Mouse (Mus musculus): ENCODE data around the gene Hdac9.

Gene Hdac9

DNA sequence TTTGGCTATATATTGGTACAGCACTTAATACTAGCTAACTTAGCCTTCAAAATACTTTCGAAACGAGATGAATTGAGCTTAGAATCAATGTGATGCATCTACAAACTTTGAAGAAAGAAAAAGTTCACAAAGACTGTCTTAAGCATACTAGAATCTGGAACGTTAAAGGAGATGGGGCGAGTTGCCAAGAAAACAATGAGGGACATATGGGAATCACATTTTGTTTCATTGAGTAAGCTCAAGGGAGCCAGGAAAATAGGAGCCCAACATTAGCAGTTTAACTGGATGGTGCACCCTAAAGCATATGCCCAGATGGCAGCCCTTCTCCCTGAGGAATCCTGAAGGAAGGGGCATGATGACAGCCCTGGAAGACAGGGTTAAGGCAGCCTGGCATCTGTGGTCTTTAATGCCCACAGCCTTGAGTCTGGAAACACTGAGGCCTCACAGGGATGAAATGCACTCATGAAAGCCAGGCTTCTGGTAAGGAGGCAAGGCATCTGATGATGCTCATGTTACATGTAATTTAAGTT, 685.2 kb downstream of the Hdac9 start:
- DNase-seq (ENCODE audit: low read depth, low spot score), result no peak

GRCm38 (mm10) chr12:34224505-34224904, 692.4 kb downstream of the Hdac9 start:
- no peak for DNase-seq (ENCODE audit: low read depth, low spot score)

GRCm38 (mm10) chr12:34221014-34221413, 695.9 kb downstream of the Hdac9 start:
- DNase-seq (ENCODE audit: low read depth, low spot score), result no peak

DNA sequence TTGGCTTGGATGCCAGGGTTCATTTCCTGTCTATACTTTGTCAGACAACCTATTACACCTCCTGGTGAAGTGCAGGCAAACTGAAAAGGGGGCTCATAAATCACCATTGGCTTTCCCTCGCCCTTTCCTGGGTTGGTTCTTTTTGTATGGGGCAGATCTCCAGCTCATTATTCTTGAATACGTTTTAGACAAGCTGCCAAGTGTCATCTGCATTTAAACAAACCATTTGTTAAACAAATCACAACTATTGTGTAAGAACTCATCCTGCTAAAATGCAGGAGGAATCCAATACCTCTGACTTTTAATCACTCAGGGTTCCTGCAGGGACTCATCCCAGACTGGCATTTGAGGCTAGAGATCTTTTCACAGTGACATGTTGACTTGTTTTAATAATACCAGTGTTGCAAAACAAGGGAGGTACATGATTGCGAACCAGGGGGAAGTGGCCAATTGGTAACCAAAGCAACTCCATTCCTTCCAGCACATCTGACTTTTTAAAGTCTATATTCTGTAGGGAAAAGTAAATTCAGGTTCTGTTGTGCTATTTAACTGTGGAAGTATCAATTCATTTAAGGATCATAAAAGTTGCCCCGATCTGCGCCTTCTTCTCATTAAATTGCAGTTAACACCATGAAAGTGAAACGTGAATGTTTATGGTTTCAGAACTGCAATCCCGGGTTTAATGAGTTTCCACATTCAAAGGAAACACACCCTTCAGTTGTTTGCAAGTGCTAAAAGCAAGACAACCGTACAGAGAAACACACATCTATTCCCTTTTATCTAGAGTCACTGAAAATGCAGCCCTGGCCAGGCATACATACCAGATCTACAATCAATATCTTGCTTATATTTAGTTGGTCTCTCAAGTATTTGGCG, 696.6 kb downstream of the Hdac9 start:
- no peak for DNase-seq (ENCODE audit: low read depth, low spot score)

- no peak for DNase-seq (ENCODE audit: low read depth, low spot score)
Measured at GRCm38 (mm10) chr12:34218561-34218960, 698.3 kb downstream of the Hdac9 start.

GRCm38 (mm10) chr12:34215023-34216020, 701.6 kb downstream of the Hdac9 start:
- DNase-seq (ENCODE audit: low read depth, low spot score), result no peak

- no peak for DNase-seq (ENCODE audit: low read depth, low spot score)
Measured at GRCm38 (mm10) chr12:34212162-34212561, 704.7 kb downstream of the Hdac9 start.

DNA sequence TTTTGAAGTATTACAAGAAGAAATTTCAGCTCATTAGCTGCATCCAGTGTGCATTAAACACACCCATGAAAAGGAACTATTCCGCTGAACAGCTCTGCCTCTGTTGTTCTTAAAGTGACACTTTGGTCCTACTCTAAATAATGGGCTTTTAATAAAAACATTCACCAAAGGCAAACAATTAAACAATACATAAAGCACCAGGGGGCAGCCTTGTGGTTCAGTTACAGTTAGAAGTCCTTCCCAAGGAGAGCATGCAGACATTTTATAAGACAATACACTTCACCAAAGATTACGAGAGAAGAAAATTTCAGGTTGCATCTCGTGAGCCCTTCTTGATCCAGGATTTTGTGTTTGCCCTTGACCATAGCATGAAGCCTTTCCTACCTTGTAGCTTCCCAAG, 715.4 kb downstream of the Hdac9 start:
- DNase-seq (ENCODE audit: low read depth, low spot score), result no peak

GRCm38 (mm10) chr12:34200030-34200446, 716.9 kb downstream of the Hdac9 start:
- no peak for DNase-seq (ENCODE audit: low read depth, low spot score)

DNA sequence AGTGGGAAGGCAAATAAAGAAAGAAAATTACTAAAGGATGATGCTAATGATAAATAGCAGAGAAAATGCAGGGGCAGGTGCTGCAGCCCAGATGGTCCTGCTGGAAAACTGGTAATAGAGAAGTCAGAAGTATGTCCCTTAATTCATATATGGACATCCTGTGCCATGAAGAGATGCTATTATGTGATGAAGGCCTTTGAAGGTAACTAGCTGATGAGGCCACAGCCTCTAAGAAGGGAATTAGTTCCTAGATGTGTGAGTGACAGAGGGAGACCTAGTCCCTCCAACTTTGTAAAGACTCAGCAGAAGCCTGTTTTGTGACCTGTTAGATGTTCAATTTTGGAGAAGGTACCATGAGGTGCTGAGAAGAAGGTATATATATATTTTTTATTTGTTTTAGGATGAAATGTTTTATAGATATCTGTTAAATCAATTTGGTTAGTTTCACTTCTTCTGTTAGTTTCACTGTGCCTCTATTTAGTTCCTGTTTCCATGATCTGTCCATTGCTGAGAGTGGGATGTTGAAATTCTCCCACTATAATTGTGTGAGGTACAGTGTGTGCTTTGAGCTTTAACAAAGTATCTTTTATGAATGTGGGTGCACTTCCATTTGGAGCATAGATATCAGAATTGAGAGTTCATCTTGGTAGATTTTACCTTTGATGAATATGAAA, 721.6 kb downstream of the Hdac9 start:
- DNase-seq (ENCODE audit: low read depth, low spot score), result no peak

GRCm38 (mm10) chr12:34194116-34194515, 722.8 kb downstream of the Hdac9 start:
- no peak for DNase-seq (ENCODE audit: low read depth, low spot score)

DNA sequence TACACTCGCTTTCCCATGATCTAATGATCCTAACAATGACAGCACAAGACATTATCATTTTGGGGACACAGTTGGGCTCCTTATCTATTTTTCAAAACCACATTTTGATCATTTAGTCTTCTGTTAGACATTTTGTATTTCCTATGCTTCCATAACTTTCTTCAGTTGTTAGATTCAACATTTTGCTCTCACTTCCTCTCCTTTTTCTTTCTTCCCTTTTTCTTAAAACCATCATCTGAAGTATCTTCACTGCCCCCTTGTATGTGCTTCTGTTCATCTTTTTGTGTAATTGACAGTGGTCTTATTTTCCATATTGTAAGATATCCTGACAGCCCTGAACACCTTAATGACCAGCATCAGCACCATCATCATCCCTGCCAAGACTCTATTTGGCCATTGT, 725.6 kb downstream of the Hdac9 start:
- no peak for DNase-seq (ENCODE audit: low read depth, low spot score)

DNA sequence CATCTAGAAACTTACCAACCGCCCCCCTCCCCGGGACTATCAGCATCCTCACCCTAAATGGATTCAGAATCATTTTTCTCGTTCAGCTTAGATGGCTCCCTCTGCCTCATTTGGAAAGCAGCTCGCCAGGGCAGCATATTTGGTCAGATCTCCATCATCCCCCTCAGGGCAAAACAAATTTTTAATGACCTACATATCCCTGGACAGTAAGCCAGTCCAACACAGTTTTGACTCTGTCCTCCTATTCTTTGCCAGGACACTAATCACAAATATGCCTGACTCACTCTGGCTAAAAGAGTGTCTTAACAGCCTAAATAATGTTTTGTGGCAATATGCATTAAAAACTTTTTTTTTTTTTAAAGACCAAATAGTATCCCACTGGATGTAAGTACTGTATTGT, 738.0 kb downstream of the Hdac9 start:
- DNase-seq (ENCODE audit: low read depth, low spot score), result no peak

GRCm38 (mm10) chr12:34176790-34177189, 740.1 kb downstream of the Hdac9 start:
- no peak for DNase-seq (ENCODE audit: low read depth, low spot score)

- DNase-seq (ENCODE audit: low read depth, low spot score), result no peak
Measured at GRCm38 (mm10) chr12:34173036-34173435, 743.9 kb downstream of the Hdac9 start.

DNA sequence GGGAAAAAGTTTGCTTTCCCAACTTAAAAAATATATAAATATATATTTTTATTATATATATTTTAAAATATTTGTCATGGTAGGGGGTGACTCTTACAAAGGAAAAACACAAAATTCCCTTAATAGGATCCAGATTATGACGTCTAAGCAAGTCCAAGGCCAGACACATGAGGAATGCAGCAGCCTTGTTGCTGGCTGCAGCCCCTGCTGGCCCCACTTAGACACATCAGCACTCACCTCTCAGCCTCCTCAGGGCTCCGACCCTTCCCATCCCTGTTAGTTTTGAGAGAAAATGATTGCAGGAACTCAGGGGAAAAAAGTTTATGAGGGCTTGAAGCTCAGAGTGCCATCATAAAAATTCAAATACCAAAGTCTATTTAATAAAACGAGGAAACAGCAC, 746.3 kb downstream of the Hdac9 start:
- no peak for DNase-seq (ENCODE audit: low read depth, low spot score)

DNA sequence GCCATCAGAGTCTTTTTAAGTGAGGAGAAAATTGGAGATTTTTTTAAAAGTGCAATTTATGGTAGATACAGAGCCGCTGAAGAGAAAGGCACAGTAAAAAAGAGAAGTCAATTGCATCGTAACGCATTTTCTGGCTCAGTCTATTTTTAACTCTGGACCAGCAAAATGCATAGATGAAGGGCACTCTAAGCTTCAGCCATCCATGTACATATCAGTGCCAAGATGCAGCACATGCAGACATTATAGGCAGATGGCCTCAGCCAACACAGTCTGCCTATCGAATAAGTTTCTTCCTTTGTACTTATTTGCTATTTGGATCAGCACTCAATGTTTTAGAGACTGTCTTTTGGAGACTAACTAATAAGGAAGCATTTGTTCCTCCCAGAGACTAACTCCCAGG, 751.2 kb downstream of the Hdac9 start:
- DNase-seq (ENCODE audit: low read depth, low spot score), result no peak

- DNase-seq (ENCODE audit: low read depth, low spot score), result no peak
Measured at GRCm38 (mm10) chr12:34156301-34156700, 760.6 kb downstream of the Hdac9 start.

- DNase-seq (ENCODE audit: low read depth, low spot score), result no peak
Measured at GRCm38 (mm10) chr12:34155740-34156139, 761.2 kb downstream of the Hdac9 start.

DNA sequence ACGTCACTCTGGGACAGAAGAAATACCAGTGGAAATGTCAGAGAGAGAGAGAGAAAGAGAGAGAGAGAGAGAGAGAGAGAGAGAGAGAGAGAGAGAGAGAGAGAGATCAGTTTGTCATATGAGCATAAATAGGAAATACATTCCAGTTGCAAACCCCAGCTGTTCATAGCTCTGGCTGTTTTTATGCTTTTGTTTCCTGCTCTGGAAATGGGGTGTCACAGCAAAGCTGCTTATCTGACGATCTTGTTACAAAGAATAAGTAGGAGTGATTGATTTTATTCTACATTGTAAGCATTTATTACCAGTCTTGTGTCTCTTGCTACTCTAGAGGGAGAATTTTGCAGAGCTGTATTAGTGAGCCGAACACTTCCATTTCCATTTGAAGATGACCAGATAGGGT, 762.1 kb downstream of the Hdac9 start:
- DNase-seq (ENCODE audit: low read depth, low spot score), result no peak

- DNase-seq (ENCODE audit: low read depth, low spot score), result no peak
Measured at GRCm38 (mm10) chr12:34151336-34151735, 765.6 kb downstream of the Hdac9 start.

DNA sequence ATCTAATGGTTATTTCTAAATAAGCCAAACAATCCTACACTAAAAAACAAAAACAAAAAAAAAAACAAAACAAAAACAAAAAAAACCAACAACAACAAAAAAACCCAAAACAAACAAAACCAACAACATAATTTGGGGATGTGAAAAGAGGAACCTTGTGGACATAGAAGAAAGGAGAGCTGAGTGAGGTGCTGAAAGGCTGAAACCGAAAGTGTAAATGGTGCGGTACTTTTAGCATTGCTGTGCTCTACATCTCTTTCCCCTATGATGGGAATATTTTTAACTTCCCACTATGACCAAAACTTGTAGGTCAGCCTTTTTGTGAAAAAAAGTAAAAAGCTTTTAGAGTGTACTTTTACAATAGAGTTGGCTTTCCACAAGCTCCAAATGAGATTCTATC, 774.2 kb downstream of the Hdac9 start:
- no peak for DNase-seq (ENCODE audit: low read depth, low spot score)

Data from CD4-positive helper T cell, adult 2 months (primary cell).